9 mouse cellular contexts compared by ENCODE assay signal in genomic region chr8:120293421-120294357, GRCm38 (mm10).
A peak's percentile ranks its signal among the peaks of the same experiment; 100 is the strongest.
DNase-seq lines count a peak whose midpoint lies in the region; ATAC-seq and TF ChIP-seq lines count a peak whose summit lies in the region.
"Had no signal": no experiment of that assay in that cellular context is flagged by ENCODE, and none has a peak within 500 bp of the region (broad histone marks: within the 10 kb centered on the region; RNA-seq: fewer than 3 reads in every experiment).

No protein-coding gene starts in this region.

- TF ChIP-seq CTCF in hindbrain, postnatal 0 days (IDR thresholded peaks at IDR 0.05; ENCODE audit: low read depth), result peak; percentile 8; the same call in 1 of the 2 replicates

- peak overlapping the region; percentile 11; the same call in 1 of the 2 replicates for H3K4me3 ChIP-seq in heart, embryonic 12.5 days
- peak overlapping the region; percentile 31 for H3K4me3 ChIP-seq in embryonic facial prominence, embryonic 10.5 days
- H3K4me3 ChIP-seq in hindbrain, postnatal 0 days (ENCODE audit: low read length), result no peak overlapping the region

- 22% methylated on average over 18 of the region's 18 CpGs for WGBS in heart, embryonic 12.5 days
- 23% methylated on average over 18 of the region's 18 CpGs for WGBS in embryonic facial prominence, embryonic 10.5 days
- 30% methylated on average over 18 of the region's 18 CpGs for WGBS in hindbrain, postnatal 0 days

- no peak for DNase-seq in heart, postnatal 4 days
- DNase-seq in embryonic facial prominence, embryonic 10.5 days (ENCODE audit: low spot score), result no peak
- no peak for DNase-seq in hindbrain, postnatal 0 days (ENCODE audit: low spot score)
- peak; percentile 35 for DNase-seq in neural tube, embryonic 10.5 days (ENCODE audit: extremely low spot score, low spot score)
- no peak for DNase-seq in adipocyte (ENCODE audit: low spot score)
- DNase-seq in kidney, postnatal 10 days, result no peak
- DNase-seq: lung, adult 2 months had no signal

- no peaks in the 10 kb centered on the region for H3K36me3 ChIP-seq in heart, embryonic 12.5 days
- no peaks in the 10 kb centered on the region for H3K36me3 ChIP-seq in embryonic facial prominence, embryonic 10.5 days (replicated peaks)
- H3K36me3 ChIP-seq in hindbrain, postnatal 0 days (ENCODE audit: insufficient read depth, low read length), result no peaks in the 10 kb centered on the region

- H3K27me3 ChIP-seq in heart, embryonic 12.5 days (replicated peaks), result no peaks in the 10 kb centered on the region
- peaks cover 38% of the 10 kb centered on the region; the same call in 1 of the 2 replicates for H3K27me3 ChIP-seq in embryonic facial prominence, embryonic 10.5 days (replicated peaks; ENCODE audit: low read depth, poor library complexity, severe bottlenecking)
- H3K27me3 ChIP-seq in hindbrain, postnatal 0 days (ENCODE audit: insufficient read depth, low read length), result no peaks in the 10 kb centered on the region

- H3K27ac ChIP-seq in heart, embryonic 12.5 days (ENCODE audit: poor library complexity, severe bottlenecking), result peak overlapping the region; percentile 83
- peak overlapping the region; percentile 85 for H3K27ac ChIP-seq in embryonic facial prominence, embryonic 10.5 days (replicated peaks)
- peak overlapping the region; percentile 12; the same call in 1 of the 2 replicates for H3K27ac ChIP-seq in hindbrain, postnatal 0 days

- H3K4me2 ChIP-seq in heart, embryonic 12.5 days, result peak overlapping the region; percentile 38
- H3K4me2 ChIP-seq in hindbrain, postnatal 0 days (ENCODE audit: low read depth, low read length), result no peak overlapping the region

- 0 out of 2 replicates have a peak overlapping the region, but pooled peaks have one; percentile 64 for H3K9ac ChIP-seq in heart, embryonic 12.5 days
- no peak overlapping the region for H3K9ac ChIP-seq in hindbrain, postnatal 0 days (replicated peaks; ENCODE audit: low read length)

- no peaks in the 10 kb centered on the region for H3K9me3 ChIP-seq in heart, embryonic 12.5 days (replicated peaks)
- H3K9me3 ChIP-seq in embryonic facial prominence, embryonic 10.5 days, result no peaks in the 10 kb centered on the region
- H3K9me3 ChIP-seq in hindbrain, postnatal 0 days (ENCODE audit: low read length), result no peaks in the 10 kb centered on the region

- peaks cover 95% of the 10 kb centered on the region for H3K4me1 ChIP-seq in heart, embryonic 12.5 days (replicated peaks)
- H3K4me1 ChIP-seq in embryonic facial prominence, embryonic 10.5 days, result peaks cover 100% of the 10 kb centered on the region
- H3K4me1 ChIP-seq in hindbrain, postnatal 0 days (ENCODE audit: insufficient read depth, low read length), result peaks cover 49% of the 10 kb centered on the region

- peak; percentile 76 for ATAC-seq in heart, embryonic 12.5 days (ENCODE audit: insufficient number of reproducible peaks, low FRiP score)
- ATAC-seq in hindbrain, postnatal 0 days, result no peak
- no peak for ATAC-seq in activated CD4-positive, CD25-positive, alpha-beta regulatory T cell, adult 4 months

Comparison
In these comparisons a context has a peak if more than half of its experiments do, and no peak if none do; other contexts are left out.
1. H3K27ac ChIP-seq: peak in every context shown above with its lines; median percentile 85 in embryonic facial prominence, embryonic 10.5 days; 83 in heart, embryonic 12.5 days; 12 in hindbrain, postnatal 0 days.